Mouse (Mus musculus): ENCODE results near the gene Cfap57. TPM values are rescaled to one million over a fixed set of nuclear protein-coding genes. Genes with fewer than 3 reads are reported as not detected.
"Not testable (repeated sequence)": the region's sequence is repeated elsewhere in the genome, so short reads cannot be mapped to it uniquely, and the experiment has no call there.

The Cfap57 gene
- polyA plus RNA-seq, 1 experiment from 2014 or later = 0.04 TPM

DNA sequence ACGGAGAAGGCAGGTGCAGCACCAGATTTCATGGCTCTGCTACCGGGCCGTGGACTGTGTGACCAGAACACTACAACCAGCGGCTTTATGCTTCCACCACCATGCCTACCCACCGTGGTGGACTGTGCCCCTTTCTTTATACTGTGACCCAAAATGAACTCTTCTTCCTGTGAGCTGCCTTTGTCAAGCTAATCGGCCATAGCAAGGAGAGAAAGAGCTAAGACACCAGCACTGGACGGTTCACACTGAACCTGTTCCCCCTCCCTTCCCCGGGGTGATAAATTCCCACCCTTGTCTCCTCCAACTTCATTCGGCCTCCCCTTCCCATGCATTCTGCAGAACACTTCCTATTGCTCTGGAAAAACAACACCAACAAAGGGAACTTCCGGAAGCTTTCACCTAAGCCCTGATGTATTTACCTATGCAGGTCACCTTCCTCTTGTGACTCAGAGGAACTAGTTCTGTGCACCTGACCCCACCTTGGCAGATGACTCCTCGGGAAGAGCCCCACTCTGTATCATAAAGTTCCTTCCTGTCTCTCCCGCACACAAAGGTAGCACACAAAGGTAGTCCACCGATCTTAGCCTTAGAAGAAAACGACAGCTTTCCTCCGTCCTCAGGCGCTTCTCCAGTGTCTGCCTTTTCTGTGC lies 103.0 kb downstream of the Cfap57 start:
- no peak for TF ChIP-seq CTCF (IDR thresholded peaks at IDR 0.05)
- ChIA-PET POLR2A (no interaction called here), CTCF (no interaction called here)
- peaks cover 6% of the 10 kb centered on the region for H3K27me3 ChIP-seq
- no peak for DNase-seq (ENCODE audit: low read depth, low spot score)
- no peak for ATAC-seq
- in situ Hi-C loops (cut with MboI; ENCODE audit: low pct_unique_long_range_greater_than_20kb) = no loop called here

DNA sequence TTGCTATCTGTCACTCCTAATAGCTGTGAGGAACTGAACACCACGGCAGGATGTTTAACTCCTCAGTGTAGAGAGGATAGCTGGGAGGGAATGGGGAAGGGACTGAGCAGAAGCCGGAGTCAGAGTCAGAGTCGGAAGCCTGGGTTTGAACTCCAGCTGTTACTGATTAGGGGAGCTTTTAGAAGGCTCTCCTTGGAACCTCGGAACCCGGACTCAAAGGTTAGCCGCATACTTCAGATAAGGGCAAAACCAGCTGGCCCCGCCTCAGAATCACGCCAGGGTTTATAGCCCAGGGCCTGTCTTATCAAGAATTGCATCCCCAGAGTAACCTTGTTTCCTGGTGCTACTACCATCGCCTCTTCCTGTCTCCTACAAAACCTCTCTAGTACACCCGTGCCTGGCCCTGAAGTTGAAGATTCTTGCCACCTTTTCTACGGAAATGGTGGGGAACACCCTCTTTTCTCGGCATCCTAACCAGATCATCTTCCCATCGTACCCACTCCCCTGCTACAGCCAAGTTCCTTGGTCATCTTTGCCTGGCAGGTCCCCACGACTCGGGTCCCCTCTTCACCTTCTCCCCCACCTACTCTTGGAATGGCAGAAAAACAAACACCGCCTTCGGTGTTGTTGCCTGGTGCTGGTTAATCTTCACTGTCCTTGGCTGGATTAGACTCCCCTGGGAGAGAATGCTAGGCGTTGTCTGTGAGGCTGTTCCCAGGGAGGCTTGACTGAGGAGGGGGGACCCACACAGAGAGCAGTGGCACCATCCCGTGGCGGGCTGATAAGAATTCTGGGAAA lies 103.7 kb downstream of the Cfap57 start:
- POLR2A ChIA-PET = no interaction called here
- no peak for DNase-seq (ENCODE audit: low read depth, low spot score)
- TF ChIP-seq CTCF (IDR thresholded peaks at IDR 0.05) = no peak
- in situ Hi-C loops (cut with MboI; ENCODE audit: low pct_unique_long_range_greater_than_20kb) = no loop called here
- no peak for ATAC-seq
- H3K27me3 ChIP-seq = peaks cover 6% of the 10 kb centered on the region
- CTCF ChIA-PET = no interaction called here

DNA sequence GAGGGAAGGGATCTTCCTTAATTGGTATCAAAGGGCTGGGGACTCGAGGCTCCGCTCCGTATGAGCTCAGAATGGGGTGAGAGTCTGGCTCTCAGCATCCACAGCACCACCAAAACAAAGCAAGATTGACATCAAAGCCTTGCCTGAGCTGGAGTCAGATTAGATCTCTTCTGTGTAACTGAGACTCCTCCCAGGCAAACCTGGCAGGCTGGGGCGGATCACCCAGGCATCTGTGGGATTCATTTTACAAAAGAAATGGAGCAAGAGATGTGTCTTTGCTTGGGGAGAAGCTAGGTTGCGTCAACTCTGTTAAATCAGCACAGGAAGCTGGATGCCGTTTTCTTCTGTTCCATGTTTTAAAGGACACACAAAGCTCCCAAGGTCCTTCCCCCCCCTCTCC lies 111.5 kb downstream of the Cfap57 start:
- POLR2A ChIA-PET = interaction anchor here (0.6 kb wide), 1 partner anchor 91 kb away, joined by 10 read pairs; no protein-coding TSS in a partner anchor
- in situ Hi-C loops (cut with MboI; ENCODE audit: low pct_unique_long_range_greater_than_20kb) = no loop called here
- CTCF ChIA-PET = no interaction called here
- no peaks in the 10 kb centered on the region for H3K27me3 ChIP-seq
- DNase-seq (ENCODE audit: low read depth, low spot score) (no peak), ATAC-seq (no peak)
- TF ChIP-seq CTCF (IDR thresholded peaks at IDR 0.05) = no peak

DNA sequence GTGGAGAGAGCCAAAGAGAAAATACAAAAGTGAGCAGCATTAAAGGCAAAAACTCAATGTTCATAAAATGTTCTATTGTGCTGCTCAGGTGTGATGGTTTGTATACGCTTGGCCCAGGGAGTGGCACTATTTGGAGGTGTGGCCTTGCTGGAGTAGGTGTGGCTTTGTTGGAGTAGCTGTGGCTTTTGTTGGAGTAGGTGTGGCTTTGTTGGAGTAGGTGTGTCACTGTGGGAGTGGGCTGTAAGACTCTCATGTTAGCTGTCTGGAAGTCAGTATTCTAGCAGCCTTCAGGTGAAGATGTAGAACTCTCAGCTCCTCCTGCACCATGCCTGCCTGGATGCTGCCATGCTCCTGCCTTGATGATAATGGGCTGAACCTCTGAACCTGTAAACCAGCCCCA lies 113.4 kb downstream of the Cfap57 start:
- H3K27me3 ChIP-seq; CTCF ChIA-PET; DNase-seq (ENCODE audit: low read depth, low spot score); ATAC-seq; in situ Hi-C loops (cut with MboI; ENCODE audit: low pct_unique_long_range_greater_than_20kb): not testable (repeated sequence)
- POLR2A ChIA-PET = interaction anchor here (0.8 kb wide), 1 partner anchor 51 kb away, joined by 7 read pairs; no protein-coding TSS in a partner anchor

GRCm38 (mm10) chr4:118505551-118505950 lies 115.0 kb downstream of the Cfap57 start:
- no peaks in the 10 kb centered on the region for H3K27me3 ChIP-seq
- ChIA-PET POLR2A (no interaction called here), CTCF (no interaction called here)
- in situ Hi-C loops (cut with MboI; ENCODE audit: low pct_unique_long_range_greater_than_20kb) = no loop called here
- DNase-seq (ENCODE audit: low read depth, low spot score) = peak; percentile 3
- no peak for TF ChIP-seq CTCF (IDR thresholded peaks at IDR 0.05)
- no peak for ATAC-seq

Other genes with a start within 250 kb of the Cfap57 start
- 14.7 TPM for gene Szt2, start 211.5 kb downstream of the Cfap57 start, polyA plus RNA-seq (2021)
- 44.5 TPM for gene Med8, start 211.4 kb downstream of the Cfap57 start, polyA plus RNA-seq (2021)
- 63.5 TPM for gene Elovl1, start 192.7 kb downstream of the Cfap57 start, polyA plus RNA-seq (2021)
- gene Cdc20, start 183.4 kb downstream of the Cfap57 start, polyA plus RNA-seq (2021) = 60.1 TPM
- gene Mpl, start 163.3 kb downstream of the Cfap57 start, polyA plus RNA-seq (2021) = not detected
- gene Tie1, start 130.7 kb downstream of the Cfap57 start, polyA plus RNA-seq (2021) = not detected
- gene 2610528J11Rik, start 93.8 kb downstream of the Cfap57 start, polyA plus RNA-seq (2021) = not detected
- 0.42 TPM for gene Tmem125, start 76.7 kb downstream of the Cfap57 start, polyA plus RNA-seq (2021)
- 75.4 TPM for gene Ebna1bp2, start within 50 bp of the Cfap57 start, polyA plus RNA-seq (2021)
- gene Olfr62, start 38.2 kb upstream of the Cfap57 start, polyA plus RNA-seq (2021) = not detected
- not detected for gene Olfr1342, start 72.0 kb upstream of the Cfap57 start, polyA plus RNA-seq (2021)
- not detected for gene Olfr1341, start 82.7 kb upstream of the Cfap57 start, polyA plus RNA-seq (2021)
- not detected for gene Olfr1340, start 99.4 kb upstream of the Cfap57 start, polyA plus RNA-seq (2021)
- not detected for gene Olfr1339, start 111.4 kb upstream of the Cfap57 start, polyA plus RNA-seq (2021)
- gene Olfr1338, start 138.0 kb upstream of the Cfap57 start, polyA plus RNA-seq (2021) = not detected
- not detected for gene Olfr1337, start 161.8 kb upstream of the Cfap57 start, polyA plus RNA-seq (2021)
- not detected for gene Olfr1335, start 189.2 kb upstream of the Cfap57 start, polyA plus RNA-seq (2021)
- gene Olfr1333, start 215.5 kb upstream of the Cfap57 start, polyA plus RNA-seq (2021) = not detected
- not detected for gene Olfr1331, start 243.9 kb upstream of the Cfap57 start, polyA plus RNA-seq (2021)

Data from Patski (cell line).